Mouse (Mus musculus) neutrophil, adult 5-6 weeks (primary cell): ENCODE data around the gene Map3k13. TPM values are rescaled to one million over a fixed set of nuclear protein-coding genes. Genes with fewer than 3 reads are reported as not detected.

ENCODE experiments used
- ATAC-seq: fragments of 151-379, 151-347 bp; 2 replicates; pipeline ENCODE4 v1.8.0; 2017; ENCODE audit warnings: mild to moderate bottlenecking, moderate TSS enrichment; ENCODE audit not compliant: insufficient number of reproducible peaks, poor library complexity, low FRiP score, severe bottlenecking; ENCODE audit errors: extremely low read depth
- total RNA-seq: library from RNA; stranded (forward); fragments of 200-1000 nt; gene quantifications from 2 replicates; pipeline ENCODE4 v1.2.3, GENCODE M21; 2017

The Map3k13 gene
- total RNA-seq, 1 experiment from 2014 or later, result 0.12 TPM

- ATAC-seq, result no peak
Measured at GRCm38 (mm10) chr16:21976203-21976602, 182.1 kb downstream of the Map3k13 start.

- no peak for ATAC-seq
Measured at GRCm38 (mm10) chr16:21977347-21977746, 183.2 kb downstream of the Map3k13 start.

Other genes with a start within 250 kb of the Map3k13 start
- 0.12 and 0.86 TPM in 2 replicates for gene 2510009E07Rik, start 99.7 kb upstream of the Map3k13 start, total RNA-seq
- 3.9 and 5.1 TPM in 2 replicates for gene Ehhadh, start 6.5 kb upstream of the Map3k13 start, total RNA-seq
- gene Tmem41a, start 153.2 kb downstream of the Map3k13 start, total RNA-seq, result 1.6 and 2.7 TPM in 2 replicates
- 0.23 and 0.37 TPM in 2 replicates for gene Liph, start 201.3 kb downstream of the Map3k13 start, total RNA-seq
- gene Senp2, start 215.1 kb downstream of the Map3k13 start, total RNA-seq, result 109 TPM in 2 replicates